Mouse (Mus musculus) liver, postnatal 0 days (tissue): ENCODE measurements around the gene Strip1. TPM values are rescaled to one million over a fixed set of nuclear protein-coding genes. Genes with fewer than 3 reads are reported as not detected.

Source experiments
- ATAC-seq: fragments of 200-750 bp; cut with Nextera tagmentation; 2 replicates; pipeline ENCODE4 v1.8.0; 2017; ENCODE audit warnings: mild to moderate bottlenecking, moderate library complexity
- DNase-seq: peaks from one replicate; pipeline ENCODE4 v3.0.0-alpha.2; 2016
- H3K27ac ChIP-seq: fragments of 300-500 bp; sonication (generic); 2 replicates; pipeline ENCODE4 v1.5.1; 2014; ENCODE audit warnings: antibody characterized with exemption, moderate library complexity, mild to moderate bottlenecking, low read depth
- H3K27me3 ChIP-seq: fragments of 300-500 bp; sonication (generic); 2 replicates; pipeline ENCODE4 v1.6.1; 2014; ENCODE audit warnings: low read length, control low read depth, mixed read lengths; ENCODE audit not compliant: insufficient read depth
- H3K36me3 ChIP-seq: fragments of 300-500 bp; sonication (generic); replicated peaks from 2 replicates; pipeline ENCODE4 v1.6.1; 2014; ENCODE audit warnings: mild to moderate bottlenecking, control low read depth, low read length, moderate library complexity, mixed read lengths; ENCODE audit not compliant: insufficient read depth
- H3K4me1 ChIP-seq: fragments of 300-500 bp; sonication (generic); 2 replicates; pipeline ENCODE4 v1.6.1; 2014; ENCODE audit warnings: antibody characterized with exemption, mild to moderate bottlenecking, control low read depth; ENCODE audit not compliant: insufficient read depth
- H3K4me2 ChIP-seq: fragments of 300-500 bp; sonication (generic); 2 replicates; pipeline ENCODE4 v1.6.1; 2014; ENCODE audit warnings: low read depth, mild to moderate bottlenecking, low read length, moderate library complexity, mixed read lengths
- H3K4me3 ChIP-seq: fragments of 300-500 bp; sonication (generic); 2 replicates; pipeline ENCODE4 v1.5.1; 2014; ENCODE audit warnings: low read depth, low read length
- H3K9ac ChIP-seq: fragments of 300-500 bp; sonication (generic); replicated peaks from 2 replicates; pipeline ENCODE4 v1.6.1; 2014; ENCODE audit warnings: mild to moderate bottlenecking, moderate library complexity
- H3K9me3 ChIP-seq: fragments of 300-500 bp; sonication (generic); 2 replicates; pipeline ENCODE4 v1.6.1; 2016; ENCODE audit warnings: mild to moderate bottlenecking, control low read depth, low read length, mixed read lengths
- CTCF ChIP-seq: sonication (generic); IDR thresholded peaks from 2 replicates; pipeline ENCODE4 v1.5.1; 2016; ENCODE audit warnings: antibody characterized with exemption, low read depth
- EP300 ChIP-seq: IDR thresholded peaks from 2 replicates; pipeline ENCODE4 v1.6.1; 2016; ENCODE audit warnings: antibody characterized with exemption, low read depth, mild to moderate bottlenecking
- WGBS: fragments of 180-500 bp; shearing (Covaris S2); extraction: QIAGEN DNeasy Blood & Tissue Kit; methylation state at CpG from one replicate; pipeline ENCODE4 v1.1.7; 2014; ENCODE audit not compliant: insufficient replicate concordance; 5-methylcytosine and 5-hydroxymethylcytosine counted together
- polyA plus RNA-seq: library from polyadenylated mRNA; unstranded; fragments of >200 nt; fragmentation: Nextera tagmentation; extraction: Ambion mirVana; gene quantifications from 2 replicates; pipeline ENCODE4 v1.2.1, GENCODE M21; 2015

Gene Strip1
- polyA plus RNA-seq, 1 experiment from 2014 or later = 7.0 TPM

- ATAC-seq (no peak), DNase-seq (no peak)
- H3K27me3 ChIP-seq = peaks cover 84% of the 10 kb centered on the region
- no peak overlapping the region for H3K9ac ChIP-seq
- H3K36me3 ChIP-seq = no peaks in the 10 kb centered on the region
- peaks cover 7% of the 10 kb centered on the region; the same call in 1 of the 2 replicates for H3K4me1 ChIP-seq
- WGBS = 32% methylated on average over 2 of the region's 2 CpGs
- TF ChIP-seq EP300 (no peak), CTCF (no peak)
- H3K27ac ChIP-seq = no peak overlapping the region
- no peak overlapping the region for H3K4me2 ChIP-seq
- no peaks in the 10 kb centered on the region for H3K9me3 ChIP-seq
- H3K4me3 ChIP-seq = no peak overlapping the region
Observed at GRCm38 (mm10) chr3:107593632-107594031, 37.9 kb downstream of the Strip1 start.

- Histone ChIP-seq H3K27ac (no peak overlapping the region), H3K27me3 (peaks cover 77% of the 10 kb centered on the region), H3K36me3 (no peaks in the 10 kb centered on the region), H3K4me2 (no peak overlapping the region), H3K4me3 (no peak overlapping the region), H3K9me3 (no peaks in the 10 kb centered on the region), H3K4me1 (peaks cover 7% of the 10 kb centered on the region; the same call in 1 of the 2 replicates), H3K9ac (no peak overlapping the region)
- no peak for ATAC-seq
- WGBS = 37% methylated on average over 1 of the region's 1 CpGs
- TF ChIP-seq EP300 (no peak), CTCF (no peak)
- no peak for DNase-seq
Observed at GRCm38 (mm10) chr3:107591612-107592011, 39.9 kb downstream of the Strip1 start.

GRCm38 (mm10) chr3:107586504-107586903, 45.0 kb downstream of the Strip1 start:
- ATAC-seq (no peak), DNase-seq (no peak)
- H3K4me2 ChIP-seq = no peak overlapping the region
- no peak overlapping the region for H3K27ac ChIP-seq
- H3K9ac ChIP-seq = no peak overlapping the region
- no peaks in the 10 kb centered on the region for H3K36me3 ChIP-seq
- TF ChIP-seq CTCF = no peak
- TF ChIP-seq EP300 = no peak
- peaks cover 79% of the 10 kb centered on the region for H3K27me3 ChIP-seq
- peaks cover 2% of the 10 kb centered on the region; the same call in 1 of the 2 replicates for H3K4me1 ChIP-seq
- WGBS = 66% methylated on average over 6 of the region's 6 CpGs
- H3K4me3 ChIP-seq = no peak overlapping the region
- H3K9me3 ChIP-seq = no peaks in the 10 kb centered on the region

GRCm38 (mm10) chr3:107583893-107584292, 47.6 kb downstream of the Strip1 start:
- WGBS = 15% methylated on average over 1 of the region's 1 CpGs
- DNase-seq = no peak
- no peak overlapping the region for H3K27ac ChIP-seq
- peaks cover 2% of the 10 kb centered on the region; the same call in 1 of the 2 replicates for H3K4me1 ChIP-seq
- no peak overlapping the region for H3K9ac ChIP-seq
- no peaks in the 10 kb centered on the region for H3K9me3 ChIP-seq
- H3K4me3 ChIP-seq = no peak overlapping the region
- no peak for ATAC-seq
- TF ChIP-seq CTCF = no peak
- no peak for TF ChIP-seq EP300
- no peaks in the 10 kb centered on the region for H3K36me3 ChIP-seq
- H3K4me2 ChIP-seq = no peak overlapping the region
- peaks cover 81% of the 10 kb centered on the region for H3K27me3 ChIP-seq

- peaks cover 79% of the 10 kb centered on the region for H3K27me3 ChIP-seq
- peak overlapping the region; percentile 33 for H3K4me3 ChIP-seq
- H3K4me2 ChIP-seq = peak overlapping the region; percentile 60
- no peak for TF ChIP-seq CTCF
- no peak for TF ChIP-seq EP300
- peaks cover 2% of the 10 kb centered on the region; the same call in 1 of the 2 replicates for H3K4me1 ChIP-seq
- no peak for ATAC-seq
- no peak for DNase-seq
- H3K9me3 ChIP-seq = no peaks in the 10 kb centered on the region
- H3K27ac ChIP-seq = no peak overlapping the region
- WGBS = 3% methylated on average over 65 of the region's 65 CpGs
- H3K36me3 ChIP-seq = no peaks in the 10 kb centered on the region
- H3K9ac ChIP-seq = no peak overlapping the region
Observed at GRCm38 (mm10) chr3:107582875-107583767, 48.4 kb downstream of the Strip1 start.

- ATAC-seq (no peak), DNase-seq (no peak)
- H3K9me3 ChIP-seq = no peaks in the 10 kb centered on the region
- H3K4me3 ChIP-seq = peak overlapping the region; percentile 33
- no peak overlapping the region for H3K9ac ChIP-seq
- TF ChIP-seq CTCF = no peak
- no peak for TF ChIP-seq EP300
- peaks cover 2% of the 10 kb centered on the region; the same call in 1 of the 2 replicates for H3K4me1 ChIP-seq
- peaks cover 75% of the 10 kb centered on the region for H3K27me3 ChIP-seq
- H3K4me2 ChIP-seq = peak overlapping the region; percentile 60
- no peak overlapping the region for H3K27ac ChIP-seq
- 4% methylated on average over 18 of the region's 18 CpGs for WGBS
- no peaks in the 10 kb centered on the region for H3K36me3 ChIP-seq
Observed at GRCm38 (mm10) chr3:107582130-107582874, 49.2 kb downstream of the Strip1 start.
